ENCODE assay signal across 10 mouse cellular contexts in genomic region chr3:154691897-154692571, GRCm38 (mm10). TPM values are rescaled to one million over a fixed set of nuclear protein-coding genes. Genes with fewer than 3 reads are reported as not detected.
A peak's percentile ranks its signal among the peaks of the same experiment; 100 is the strongest.
DNase-seq lines count a peak whose midpoint lies in the region; ATAC-seq and TF ChIP-seq lines count a peak whose summit lies in the region.
"Had no signal": no experiment of that assay in that cellular context is flagged by ENCODE, and none has a peak within 500 bp of the region (broad histone marks: within the 10 kb centered on the region; RNA-seq: fewer than 3 reads in every experiment).

No protein-coding gene starts in this region.

- no peak for TF ChIP-seq EP300 in liver, postnatal 0 days (IDR thresholded peaks at IDR 0.05; ENCODE audit: low read depth)

- no peak overlapping the region for H3K9ac ChIP-seq in ES-E14 (ENCODE audit: insufficient read depth, low read depth, low read length, poor library complexity, severe bottlenecking)
- H3K9ac ChIP-seq in liver, postnatal 0 days (replicated peaks), result no peak overlapping the region

- H3K4me2 ChIP-seq in liver, postnatal 0 days (ENCODE audit: low read depth, low read length), result no peak overlapping the region

- no peak for TF ChIP-seq CTCF in liver, postnatal 0 days (IDR thresholded peaks at IDR 0.05; ENCODE audit: low read depth)

- H3K27me3 ChIP-seq in hindbrain, embryonic 10.5 days (ENCODE audit: insufficient read depth, poor library complexity, severe bottlenecking), result no peaks in the 10 kb centered on the region
- H3K27me3 ChIP-seq in liver, postnatal 0 days (ENCODE audit: insufficient read depth, low read length), result no peaks in the 10 kb centered on the region

- no peak for DNase-seq in ES-E14 (ENCODE audit: low read depth, low spot score)
- peak; percentile 85 for DNase-seq in cerebellum, adult 11-12 months
- peak; percentile 44 for DNase-seq in forelimb bud, embryonic 11.5 days (ENCODE audit: low read depth, low spot score)
- DNase-seq in hindbrain, embryonic 10.5 days (ENCODE audit: low spot score), result peak; percentile 43
- peak; percentile 94 for DNase-seq in layer of hippocampus, adult 8-10 months (ENCODE audit: low spot score in 2 of 2)
- peak; percentile 32 for DNase-seq in liver, postnatal 0 days
- peak; percentile 41 for DNase-seq in ovary, postnatal 14 days (ENCODE audit: low spot score)

- no peak overlapping the region for H3K4me3 ChIP-seq in ES-E14 (ENCODE audit: insufficient read depth in 1 of 2, low read depth in 1 of 2, low read length in 2 of 2, poor library complexity in 1 of 2, severe bottlenecking in 1 of 2)
- no peak overlapping the region for H3K4me3 ChIP-seq in hindbrain, embryonic 10.5 days
- no peak overlapping the region for H3K4me3 ChIP-seq in liver, postnatal 0 days (ENCODE audit: low read depth, low read length)

- no peaks in the 10 kb centered on the region for H3K36me3 ChIP-seq in ES-E14 (ENCODE audit: control insufficient read depth, insufficient read depth, low read length, poor library complexity, severe bottlenecking)
- no peaks in the 10 kb centered on the region for H3K36me3 ChIP-seq in hindbrain, embryonic 10.5 days
- H3K36me3 ChIP-seq in liver, postnatal 0 days (replicated peaks; ENCODE audit: insufficient read depth, low read length), result no peaks in the 10 kb centered on the region
- H3K36me3 ChIP-seq: G1E had no signal

- peaks cover 2 to 4% of the 10 kb centered on the region in 2 experiments; a peak in 1 of 4 replicates for H3K4me1 ChIP-seq in ES-E14 (ENCODE audit: control insufficient read depth in 2 of 2, insufficient read depth in 2 of 2, low read length in 2 of 2, poor library complexity in 1 of 2)
- peaks cover 16% of the 10 kb centered on the region for H3K4me1 ChIP-seq in hindbrain, embryonic 10.5 days (replicated peaks)
- H3K4me1 ChIP-seq in liver, postnatal 0 days (ENCODE audit: insufficient read depth), result no peaks in the 10 kb centered on the region

- H3K9me3 ChIP-seq in ES-E14 (ENCODE audit: control insufficient read depth, insufficient read depth, low read depth, low read length), result no peaks in the 10 kb centered on the region
- no peaks in the 10 kb centered on the region for H3K9me3 ChIP-seq in hindbrain, embryonic 10.5 days
- H3K9me3 ChIP-seq in liver, postnatal 0 days (ENCODE audit: low read length), result no peaks in the 10 kb centered on the region

- peak; percentile 72 for ATAC-seq in liver, postnatal 0 days
- ATAC-seq in erythroblast, adult 5-6 weeks (replicated peaks; ENCODE audit: low FRiP score, poor library complexity, severe bottlenecking), result no peak

- 48% methylated on average over 14 of the region's 14 CpGs for WGBS in hindbrain, embryonic 10.5 days
- 41% methylated on average over 14 of the region's 14 CpGs for WGBS in liver, postnatal 0 days (ENCODE audit: insufficient replicate concordance)

- H3K27ac ChIP-seq in ES-E14 (ENCODE audit: insufficient read depth, low read depth, low read length, poor library complexity, severe bottlenecking), result no peak overlapping the region
- peak overlapping the region; percentile 35; the same call in 1 of the 2 replicates for H3K27ac ChIP-seq in hindbrain, embryonic 10.5 days
- H3K27ac ChIP-seq in liver, postnatal 0 days (ENCODE audit: low read depth), result no peak overlapping the region

- in situ Hi-C loops in ES-E14 (cut with MboI; ENCODE audit: low sequenced_read_pairs in 2 of 2, unreplicated experiment in 2 of 2), result no loop called here

TF ChIP-seq in ES-E14, 5 proteins besides CTCF, POLR2A, EP300 and RAD21:
- TF ChIP-seq CHD2 (IDR thresholded peaks at IDR 0.05; ENCODE audit: low read depth, low read length) (no peak), ZNF384 (IDR thresholded peaks at IDR 0.05; ENCODE audit: low read depth, low read length) (no peak), MAFK (IDR thresholded peaks at IDR 0.05; ENCODE audit: insufficient read depth, low read depth, low read length) (peak; percentile 89), ZC3H11A (IDR thresholded peaks at IDR 0.05; ENCODE audit: borderline replicate concordance, low read depth, low read length) (no peak), HCFC1 (IDR thresholded peaks at IDR 0.05; ENCODE audit: borderline replicate concordance, insufficient read depth, low read length) (no peak)

RNA-seq across cellular contexts. Expression of gene Erich3, which starts 28.4 kb away (rescaled TPM):
- 0.05 and 0.09 TPM in 2 replicates for total RNA-seq in ES-E14 (2012; rRNA removed)
- 0.27 and 0.69 TPM in 2 replicates for polyA plus RNA-seq in hindbrain, embryonic 10.5 days (2016; fragmentation: Nextera tagmentation; extraction: Ambion mirVana)
- 1 to 10 TPM; 6.9 to 8.9 (median 7.9) TPM for total RNA-seq in layer of hippocampus, adult 8-10 months (2022)
- not detected in 2 replicates for polyA plus RNA-seq in liver, postnatal 0 days (2015; fragmentation: Nextera tagmentation; extraction: Ambion mirVana)
- total RNA-seq in erythroblast, adult 5-6 weeks (2015; ENCODE audit: low replicate concordance), result not detected in 2 replicates
- total RNA-seq in erythroblast, adult 5-6 weeks (2017; ENCODE audit: low replicate concordance), result not detected in 2 replicates
- total RNA-seq: neutrophil, adult 5-6 weeks had no signal
- polyA plus RNA-seq: G1E had no signal
